Mouse (Mus musculus) lung, postnatal 0 days (tissue): ENCODE results near the gene Spn.

Source experiments
- CTCF ChIP-seq: IDR thresholded peaks from 2 replicates; pipeline ENCODE4 v1.5.1; 2016; ENCODE audit warnings: antibody characterized with exemption, mild to moderate bottlenecking
- EP300 ChIP-seq: IDR thresholded peaks from 2 replicates; pipeline ENCODE4 v1.6.1; 2016; ENCODE audit warnings: antibody characterized with exemption, mild to moderate bottlenecking, control low read depth

DNA sequence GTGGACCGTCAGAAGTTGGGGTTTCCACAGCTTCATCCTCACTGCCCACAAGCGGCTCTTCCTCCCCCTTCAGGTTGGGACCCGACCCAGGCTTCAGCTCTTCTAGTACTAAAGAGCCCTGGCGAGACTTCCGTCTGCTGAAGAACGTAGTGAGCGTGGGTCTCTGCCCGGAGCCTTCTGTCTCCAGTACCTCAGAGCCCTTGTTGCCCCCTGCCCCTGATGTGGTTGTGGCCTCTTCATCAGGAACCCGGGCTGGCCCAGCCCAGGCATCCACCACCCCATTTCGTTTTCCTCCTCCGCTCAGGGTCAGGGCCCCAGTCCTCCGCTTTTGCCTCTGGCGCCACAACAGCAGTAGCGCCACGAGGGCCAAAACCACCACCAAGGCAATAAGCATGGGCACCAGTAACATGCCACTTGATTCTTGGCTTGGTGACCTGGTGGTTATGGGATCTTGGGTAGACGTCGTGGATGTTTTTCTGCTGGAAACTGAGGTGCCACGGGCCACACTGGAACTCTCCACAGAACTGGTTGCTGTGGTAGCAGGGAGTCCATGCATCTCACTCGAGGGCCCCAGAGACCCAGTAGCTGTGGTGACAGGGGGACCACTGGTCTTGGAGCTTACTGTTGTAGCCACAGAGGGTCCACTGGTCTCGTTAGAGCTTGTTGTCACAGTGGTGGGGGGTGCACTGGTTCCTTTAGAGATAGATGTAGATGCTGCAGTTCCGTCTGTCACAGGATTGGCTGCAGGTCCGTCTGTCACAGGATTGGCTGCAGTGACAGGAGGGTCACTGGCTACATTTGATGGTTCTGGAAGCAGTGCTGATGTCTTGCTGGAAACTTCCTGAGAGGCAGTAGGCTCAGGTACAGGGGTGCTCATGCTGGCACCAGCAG lies 1.2 kb downstream of the Spn start:
- TF ChIP-seq CTCF (no peak), EP300 (no peak)
